Mouse (Mus musculus): ENCODE measurements around the gene Zbtb3.

The Zbtb3 gene

GRCm38 (mm10) chr19:8802130-8802821 lies at the start of gene Zbtb3:
TSS of gene Zbtb3 (plus strand) at chr19:8802555.
- ATAC-seq (ENCODE audit: insufficient number of reproducible peaks, low FRiP score, low TSS enrichment) = peak; percentile 95

- no peak for ATAC-seq (ENCODE audit: insufficient number of reproducible peaks, low FRiP score, low TSS enrichment)
Measured at GRCm38 (mm10) chr19:8755652-8756051, 46.7 kb upstream of the Zbtb3 start.

- ATAC-seq (ENCODE audit: insufficient number of reproducible peaks, low FRiP score, low TSS enrichment) = peak; percentile 93
Measured at GRCm38 (mm10) chr19:8756635-8757387, 45.5 kb upstream of the Zbtb3 start, which contains the start of gene Nxf1. TSS of gene Nxf1 (plus strand) at chr19:8757073.

GRCm38 (mm10) chr19:8757471-8757998 lies 44.8 kb upstream of the Zbtb3 start:
- ATAC-seq (ENCODE audit: insufficient number of reproducible peaks, low FRiP score, low TSS enrichment) = no peak

GRCm38 (mm10) chr19:8758899-8759298 lies 43.5 kb upstream of the Zbtb3 start:
- no peak for ATAC-seq (ENCODE audit: insufficient number of reproducible peaks, low FRiP score, low TSS enrichment)

- ATAC-seq (ENCODE audit: insufficient number of reproducible peaks, low FRiP score, low TSS enrichment) = no peak
Measured at GRCm38 (mm10) chr19:8760757-8761156, 41.6 kb upstream of the Zbtb3 start.

GRCm38 (mm10) chr19:8763276-8763675 lies 39.1 kb upstream of the Zbtb3 start:
- ATAC-seq (ENCODE audit: insufficient number of reproducible peaks, low FRiP score, low TSS enrichment) = no peak

- no peak for ATAC-seq (ENCODE audit: insufficient number of reproducible peaks, low FRiP score, low TSS enrichment)
Measured at GRCm38 (mm10) chr19:8765562-8765961, 36.8 kb upstream of the Zbtb3 start.

GRCm38 (mm10) chr19:8770567-8771270 lies 31.6 kb upstream of the Zbtb3 start, which contains the start of gene Tmem223:
TSS of gene Tmem223 (plus strand) at chr19:8770996.
- ATAC-seq (ENCODE audit: insufficient number of reproducible peaks, low FRiP score, low TSS enrichment) = peak; percentile 52; the same call in 1 of the 2 replicates

- ATAC-seq (ENCODE audit: insufficient number of reproducible peaks, low FRiP score, low TSS enrichment) = no peak
Measured at GRCm38 (mm10) chr19:8772996-8773395, 29.4 kb upstream of the Zbtb3 start.

- ATAC-seq (ENCODE audit: insufficient number of reproducible peaks, low FRiP score, low TSS enrichment) = no peak
Measured at GRCm38 (mm10) chr19:8773409-8773808, 28.9 kb upstream of the Zbtb3 start.

GRCm38 (mm10) chr19:8774086-8774835 lies 28.1 kb upstream of the Zbtb3 start, which contains the start of gene Tmem179b:
TSS of gene Tmem179b (minus strand) at chr19:8774467.
- peak; percentile 86 for ATAC-seq (ENCODE audit: insufficient number of reproducible peaks, low FRiP score, low TSS enrichment)

- ATAC-seq (ENCODE audit: insufficient number of reproducible peaks, low FRiP score, low TSS enrichment) = no peak
Measured at GRCm38 (mm10) chr19:8774951-8775421, 27.4 kb upstream of the Zbtb3 start.

- ATAC-seq (ENCODE audit: insufficient number of reproducible peaks, low FRiP score, low TSS enrichment) = peak; percentile 99
Measured at GRCm38 (mm10) chr19:8786008-8786781, 16.2 kb upstream of the Zbtb3 start, which contains the start of gene Taf6l. TSS of gene Taf6l (minus strand) at chr19:8786417.

- no peak for ATAC-seq (ENCODE audit: insufficient number of reproducible peaks, low FRiP score, low TSS enrichment)
Measured at GRCm38 (mm10) chr19:8788521-8788920, 13.8 kb upstream of the Zbtb3 start.

GRCm38 (mm10) chr19:8789171-8789570 lies 13.2 kb upstream of the Zbtb3 start:
- no peak for ATAC-seq (ENCODE audit: insufficient number of reproducible peaks, low FRiP score, low TSS enrichment)

GRCm38 (mm10) chr19:8790171-8790570 lies 12.2 kb upstream of the Zbtb3 start:
- no peak for ATAC-seq (ENCODE audit: insufficient number of reproducible peaks, low FRiP score, low TSS enrichment)

- ATAC-seq (ENCODE audit: insufficient number of reproducible peaks, low FRiP score, low TSS enrichment) = peak; percentile 69
Measured at GRCm38 (mm10) chr19:8798264-8798946, 4.0 kb upstream of the Zbtb3 start, which contains the start of gene Polr2g. TSS of gene Polr2g (minus strand) at chr19:8798577.

Measured in cerebellum, adult (tissue).